Mouse (Mus musculus) small intestine, adult 2 months (tissue): ENCODE data around the gene Ltbp4. TPM values are rescaled to one million over a fixed set of nuclear protein-coding genes. Genes with fewer than 3 reads are reported as not detected.
A peak's percentile ranks its signal among the peaks of the same experiment; 100 is the strongest.

ENCODE experiments used
- H3K27ac ChIP-seq: fragments of 200-500 bp; 2 replicates; pipeline ENCODE4 v1.5.1; 2012; ENCODE audit warnings: low read depth, low read length, control low read depth, inconsistent platforms; ENCODE audit not compliant: insufficient read depth
- H3K27me3 ChIP-seq: fragments of 200-500 bp; 2 replicates; pipeline ENCODE4 v1.6.1; 2012; ENCODE audit warnings: mild to moderate bottlenecking, moderate library complexity, low read length, inconsistent platforms; ENCODE audit not compliant: control insufficient read depth, insufficient read depth
- H3K36me3 ChIP-seq: fragments of 200-500 bp; 2 replicates; pipeline ENCODE4 v1.6.1; 2012; ENCODE audit warnings: mild to moderate bottlenecking, low read length, control low read depth, inconsistent platforms; ENCODE audit not compliant: control insufficient read depth, insufficient read depth
- H3K4me1 ChIP-seq: fragments of 200-500 bp; 2 replicates; pipeline ENCODE4 v1.6.1; 2012; ENCODE audit warnings: low read length, inconsistent platforms, mixed read lengths; ENCODE audit not compliant: control insufficient read depth, insufficient read depth, insufficient read length
- H3K4me3 ChIP-seq: fragments of 200-500 bp; 2 replicates; pipeline ENCODE4 v1.5.1; 2012; ENCODE audit warnings: low read depth, mild to moderate bottlenecking, control low read depth, inconsistent platforms, low read length, moderate library complexity
- CTCF ChIP-seq: fragments of 200-500 bp; IDR thresholded peaks from 2 replicates; pipeline ENCODE4 v1.5.1; 2012; ENCODE audit warnings: low read depth, mild to moderate bottlenecking, control low read depth, inconsistent platforms, low read length, moderate library complexity, mixed read lengths; ENCODE audit not compliant: insufficient replicate concordance, insufficient read length; ENCODE audit errors: extremely low read depth
- POLR2A ChIP-seq: fragments of 200-500 bp; IDR thresholded peaks from 2 replicates; pipeline ENCODE4 v1.6.1; 2012; ENCODE audit warnings: low read depth, mild to moderate bottlenecking, control low read depth, inconsistent platforms, low read length, moderate library complexity
- WGBS: fragments of 180-500 bp; shearing (Covaris S2); methylation state at CpG from one replicate; pipeline ENCODE4 v1.1.7; 2018; 5-methylcytosine and 5-hydroxymethylcytosine counted together
- polyA plus RNA-seq: library from polyadenylated mRNA; depleted of rRNA; stranded (reverse); fragments of >200 nt; gene quantifications from 2 replicates; pipeline ENCODE4 v1.2.3, GENCODE M21; 2012

Gene Ltbp4
- polyA plus RNA-seq, 1 experiment = 136 TPM

- TF ChIP-seq POLR2A = no peak
- no peak for TF ChIP-seq CTCF
- Histone ChIP-seq H3K27ac (no peak overlapping the region), H3K36me3 (no peaks in the 10 kb centered on the region), H3K4me3 (no peak overlapping the region), H3K27me3 (peaks cover 7% of the 10 kb centered on the region; the same call in 1 of the 2 replicates), H3K4me1 (peaks cover 24% of the 10 kb centered on the region)
- WGBS = 94% methylated on average over 8 of the region's 8 CpGs
These were observed 10.0 kb downstream of the Ltbp4 start for GRCm38 (mm10) chr7:27327500-27327899.

GRCm38 (mm10) chr7:27326101-27326880 is 11.2 kb downstream of the Ltbp4 start:
- Histone ChIP-seq H3K4me3 (peak overlapping the region; percentile 29; the same call in 1 of the 2 replicates), H3K4me1 (peaks cover 21% of the 10 kb centered on the region), H3K36me3 (no peaks in the 10 kb centered on the region), H3K27ac (no peak overlapping the region), H3K27me3 (peaks cover 10% of the 10 kb centered on the region)
- TF ChIP-seq POLR2A (no peak), CTCF (no peak)
- WGBS = 70% methylated on average over 34 of the region's 34 CpGs

- H3K27me3 ChIP-seq = peaks cover 10% of the 10 kb centered on the region
- H3K4me1 ChIP-seq = peaks cover 17% of the 10 kb centered on the region
- TF ChIP-seq CTCF (no peak), POLR2A (no peak)
- 8% methylated on average over 24 of the region's 24 CpGs for WGBS
- peak overlapping the region; percentile 29 for H3K4me3 ChIP-seq
- H3K36me3 ChIP-seq = no peaks in the 10 kb centered on the region
- H3K27ac ChIP-seq = no peak overlapping the region
These were observed 11.8 kb downstream of the Ltbp4 start for GRCm38 (mm10) chr7:27325697-27326096.

- Histone ChIP-seq H3K27ac (no peak overlapping the region), H3K4me3 (no peak overlapping the region), H3K4me1 (peaks cover 17% of the 10 kb centered on the region), H3K36me3 (no peaks in the 10 kb centered on the region), H3K27me3 (peaks cover 10% of the 10 kb centered on the region)
- no peak for TF ChIP-seq POLR2A
- no peak for TF ChIP-seq CTCF
- 57% methylated on average over 19 of the region's 20 CpGs for WGBS
These were observed 12.6 kb downstream of the Ltbp4 start for GRCm38 (mm10) chr7:27324928-27325327.

- no peaks in the 10 kb centered on the region for H3K36me3 ChIP-seq
- no peak for TF ChIP-seq CTCF
- TF ChIP-seq POLR2A = no peak
- WGBS = 94% methylated on average over 11 of the region's 11 CpGs
- H3K27me3 ChIP-seq = peaks cover 10% of the 10 kb centered on the region
- H3K4me3 ChIP-seq = no peak overlapping the region
- H3K27ac ChIP-seq = no peak overlapping the region
- peaks cover 12% of the 10 kb centered on the region for H3K4me1 ChIP-seq
These were observed 13.3 kb downstream of the Ltbp4 start for GRCm38 (mm10) chr7:27324161-27324560.

GRCm38 (mm10) chr7:27323001-27323400 is 14.5 kb downstream of the Ltbp4 start:
- no peak overlapping the region for H3K27ac ChIP-seq
- 90% methylated on average over 5 of the region's 5 CpGs for WGBS
- no peak for TF ChIP-seq POLR2A
- TF ChIP-seq CTCF = no peak
- H3K36me3 ChIP-seq = no peaks in the 10 kb centered on the region
- peaks cover 8% of the 10 kb centered on the region for H3K4me1 ChIP-seq
- peaks cover 10% of the 10 kb centered on the region for H3K27me3 ChIP-seq
- H3K4me3 ChIP-seq = no peak overlapping the region

- WGBS = 42% methylated on average over 13 of the region's 13 CpGs
- Histone ChIP-seq H3K4me1 (peaks cover 8% of the 10 kb centered on the region), H3K27ac (no peak overlapping the region), H3K4me3 (no peak overlapping the region; the same call in 1 of the 2 replicates), H3K27me3 (peaks cover 10% of the 10 kb centered on the region), H3K36me3 (no peaks in the 10 kb centered on the region)
- no peak for TF ChIP-seq POLR2A
- no peak for TF ChIP-seq CTCF
These were observed 15.2 kb downstream of the Ltbp4 start for GRCm38 (mm10) chr7:27322291-27322690.
